Mouse (Mus musculus) retina, adult 2 months (tissue): Measurements from ENCODE around the gene Poc5.
A peak's percentile ranks its signal among the peaks of the same experiment; 100 is the strongest.

Experiments
- DNase-seq: peaks from one replicate; pipeline ENCODE4 v3.0.0-alpha.2; 2012; ENCODE audit warnings: low read depth, low spot score

Gene Poc5

DNA sequence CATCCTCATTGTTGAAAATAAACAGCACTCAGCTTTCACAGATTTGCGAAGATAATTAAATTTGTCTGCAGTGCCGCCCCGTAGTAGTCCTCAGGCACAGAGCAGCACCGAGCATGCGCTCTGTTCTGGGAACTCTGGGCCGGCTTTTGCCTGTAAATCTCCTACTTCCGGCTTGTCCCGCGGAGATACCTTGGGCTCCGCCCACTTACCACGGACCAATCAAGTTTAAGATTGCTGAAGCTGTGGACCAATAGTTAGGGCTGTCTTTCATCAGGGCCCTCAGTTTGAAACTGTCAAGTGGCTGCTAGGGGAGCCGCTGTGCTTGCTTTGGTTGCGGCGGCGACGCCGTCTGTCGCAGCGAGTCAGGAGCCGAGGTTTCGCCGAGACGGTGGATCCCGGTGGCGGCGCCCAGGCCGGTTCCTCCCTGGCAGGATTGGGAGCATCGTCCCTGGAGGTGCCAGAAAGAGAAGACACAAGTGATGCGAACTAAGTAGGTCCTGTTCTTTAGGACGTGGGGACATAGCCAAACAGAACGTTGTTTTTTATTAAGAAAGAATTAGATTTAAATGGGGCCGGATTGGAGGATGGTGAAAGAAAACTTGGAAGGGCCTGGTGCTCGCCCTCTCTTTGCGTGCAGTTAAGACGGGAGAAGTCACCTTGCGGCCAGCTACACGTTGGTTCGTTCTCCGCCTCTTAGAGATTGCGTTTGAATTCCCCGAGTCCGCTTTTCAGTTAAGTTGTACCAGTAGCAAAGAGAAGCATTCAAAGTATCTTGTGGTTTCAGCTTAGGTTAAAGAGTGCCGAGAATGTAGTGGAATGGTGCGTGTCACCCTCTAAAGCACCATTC lies at the start of gene Poc5:
Poc5 (plus strand) TSS at position 253 of the 847 bp plus-strand sequence.
- DNase-seq: peak; percentile 99

DNA sequence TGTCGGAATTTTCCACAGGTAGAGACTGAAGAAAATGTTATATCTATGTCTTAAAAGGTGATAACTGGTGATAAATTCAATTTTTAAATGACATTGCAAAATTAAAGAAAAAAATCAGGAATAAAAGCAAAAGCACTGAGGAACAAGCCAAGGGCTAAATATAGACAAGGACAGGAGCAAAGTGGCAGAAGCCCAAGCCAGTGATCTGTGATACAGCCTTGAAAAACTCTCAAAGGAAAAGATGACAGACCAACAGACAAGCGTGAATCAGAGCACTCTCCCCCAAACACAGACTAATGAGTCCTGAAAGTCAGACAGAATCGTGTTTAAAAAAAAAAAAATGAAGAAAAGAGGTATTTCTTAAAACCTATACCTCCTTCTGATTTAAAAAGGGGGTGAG lies 46.6 kb upstream of the Poc5 start:
- DNase-seq: no peak

DNA sequence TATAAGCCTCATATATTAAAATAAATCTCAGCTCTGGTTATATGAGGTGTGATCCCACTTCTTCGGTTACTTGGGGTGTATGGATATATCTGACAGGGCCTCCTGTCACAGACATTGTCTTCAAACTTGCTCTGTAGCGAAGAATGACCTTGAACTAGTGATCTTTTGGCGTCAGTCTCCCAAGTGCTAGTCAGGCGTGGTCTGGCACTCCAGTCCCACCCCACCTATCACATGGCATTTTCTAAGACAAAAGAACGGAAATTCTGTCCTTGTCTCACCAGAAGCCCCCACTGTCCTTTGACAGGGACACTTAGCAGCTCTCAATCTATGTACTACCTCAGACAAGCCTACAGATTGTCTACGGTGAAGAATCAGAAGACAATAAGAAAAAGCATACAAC lies 43.3 kb upstream of the Poc5 start:
- no peak for DNase-seq

DNA sequence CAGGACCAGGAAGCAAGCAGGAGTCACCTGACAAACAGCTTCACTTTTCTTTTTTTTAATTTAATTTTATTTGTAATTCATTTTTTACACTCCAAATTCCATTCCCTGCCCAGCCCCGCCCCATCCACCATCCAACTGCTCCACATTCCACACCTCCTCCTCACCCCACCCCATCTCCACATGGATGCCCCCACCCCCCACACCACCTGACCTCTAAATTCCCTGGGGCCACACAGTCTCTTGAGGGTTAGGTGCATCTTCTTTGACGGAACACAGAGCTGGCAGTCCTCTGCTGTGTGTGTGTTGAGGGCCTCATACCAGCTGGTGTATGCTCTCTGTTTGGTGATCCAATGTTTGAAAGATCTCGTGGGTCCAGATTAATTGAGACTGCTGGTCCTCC lies 41.5 kb upstream of the Poc5 start:
- DNase-seq: no peak

DNA sequence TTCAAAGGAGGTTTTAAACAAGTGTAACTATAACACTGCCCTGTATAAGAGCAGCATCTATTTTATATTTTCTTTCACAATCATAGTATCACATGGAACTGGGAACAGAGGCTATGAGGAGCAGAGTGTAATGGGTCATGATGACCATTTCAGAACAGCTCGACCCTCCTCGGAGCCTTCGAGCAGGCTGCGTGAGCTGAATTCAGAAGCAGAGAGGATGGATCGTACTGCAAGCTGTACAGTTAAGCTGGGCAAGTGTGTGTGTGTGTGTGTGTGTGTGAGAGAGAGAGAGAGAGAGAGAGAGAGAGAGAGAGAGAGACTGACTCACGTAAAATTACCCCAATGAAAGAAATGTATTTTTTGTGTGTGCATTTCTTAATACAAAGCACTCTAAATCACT lies 37.9 kb upstream of the Poc5 start:
- no peak for DNase-seq

DNA sequence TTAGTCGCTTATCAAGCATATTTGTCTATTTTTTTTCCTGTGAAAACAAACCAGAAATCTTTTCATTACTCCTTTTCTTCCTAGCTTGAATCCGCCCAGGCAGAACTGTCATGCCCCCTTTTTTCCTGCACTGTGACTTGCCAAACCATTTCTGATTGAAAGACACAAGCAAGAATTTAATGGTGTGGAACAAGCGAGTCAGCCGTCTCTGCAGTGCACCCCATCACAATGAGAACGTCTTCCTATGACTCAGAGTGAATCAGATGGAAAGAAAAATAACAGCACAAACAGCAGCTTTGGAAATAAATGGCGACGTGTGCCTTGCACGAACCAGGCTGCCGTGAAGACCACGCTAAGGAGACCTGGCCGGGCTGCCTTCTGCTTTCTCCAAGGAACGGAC lies 36.8 kb upstream of the Poc5 start:
- DNase-seq: no peak

DNA sequence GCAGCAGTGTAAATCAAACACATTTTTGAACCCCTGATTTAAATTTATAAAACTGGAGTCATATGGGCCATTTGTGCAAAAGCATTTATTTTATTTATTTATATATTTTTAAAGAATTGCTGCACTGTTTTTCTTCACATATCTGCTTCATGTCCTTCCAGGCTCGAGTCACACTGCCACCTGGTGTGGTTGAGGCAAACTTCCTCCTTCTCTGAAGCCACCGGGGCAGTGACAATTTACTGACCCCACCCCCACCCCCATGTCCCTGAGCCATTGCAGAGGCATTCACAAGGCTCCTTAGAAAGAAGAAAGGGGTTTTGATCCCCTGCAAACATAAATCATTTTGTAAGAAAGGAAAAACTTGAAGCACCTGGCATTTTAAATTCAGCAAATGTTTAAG lies 12.6 kb upstream of the Poc5 start:
- DNase-seq: no peak

DNA sequence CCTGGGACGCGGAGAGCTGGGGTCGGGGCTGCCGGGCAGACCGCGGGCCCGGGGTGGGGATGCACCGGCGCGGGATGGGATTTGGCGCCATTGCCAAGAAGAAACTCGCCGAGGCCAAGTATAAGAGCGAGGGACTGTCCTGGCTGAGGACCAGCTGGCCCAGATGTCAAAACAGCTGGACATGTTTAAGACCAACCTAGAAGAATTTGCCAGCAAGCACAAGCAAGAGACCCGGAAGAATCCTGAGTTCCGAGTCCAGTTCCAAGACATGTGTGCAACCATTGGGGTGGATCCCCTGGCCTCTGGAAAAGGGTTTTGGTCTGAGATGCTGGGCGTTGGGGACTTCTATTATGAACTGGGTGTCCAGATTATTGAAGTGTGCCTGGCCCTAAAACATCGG lies 11.2 kb upstream of the Poc5 start:
- no peak for DNase-seq

DNA sequence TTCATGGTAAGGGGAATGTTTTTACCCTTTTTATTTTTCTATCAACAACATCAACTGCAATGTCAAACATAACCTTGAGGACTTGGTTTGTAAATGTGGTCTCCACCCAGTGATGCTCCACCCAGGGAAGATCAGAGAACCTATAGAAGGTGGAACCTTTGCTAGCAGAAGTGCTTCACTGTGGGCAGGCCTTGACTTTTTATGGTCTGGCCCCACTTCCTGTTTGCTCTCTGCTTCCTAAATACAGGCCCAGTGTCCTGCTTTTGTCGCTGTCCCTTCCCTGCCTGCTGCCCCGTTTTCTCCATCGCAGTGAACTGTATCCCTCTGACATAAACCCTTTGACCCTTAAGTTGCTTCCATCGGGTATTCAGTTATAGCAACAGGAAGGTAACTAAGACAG lies 10.2 kb upstream of the Poc5 start:
- no peak for DNase-seq

DNA sequence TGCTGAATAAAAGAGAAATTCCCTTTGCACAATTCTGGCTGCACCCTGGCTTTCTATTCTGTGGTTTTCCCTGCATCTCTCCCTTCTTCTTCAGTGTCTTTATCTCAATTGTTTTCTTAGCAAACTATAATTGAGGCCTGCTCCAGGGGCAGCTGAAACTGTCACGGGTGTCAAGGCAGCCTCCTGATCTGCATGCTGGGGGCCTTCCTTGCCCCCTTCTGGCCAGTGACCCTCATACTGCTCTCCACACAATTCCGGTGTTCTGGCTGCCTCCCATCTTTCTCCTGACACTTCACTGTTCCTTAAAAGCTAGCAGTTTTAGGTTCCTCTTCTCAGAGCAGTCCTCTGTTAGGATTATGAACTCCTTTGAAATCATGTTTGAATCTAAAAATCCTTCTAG lies 1.2 kb downstream of the Poc5 start:
- DNase-seq: no peak

DNA sequence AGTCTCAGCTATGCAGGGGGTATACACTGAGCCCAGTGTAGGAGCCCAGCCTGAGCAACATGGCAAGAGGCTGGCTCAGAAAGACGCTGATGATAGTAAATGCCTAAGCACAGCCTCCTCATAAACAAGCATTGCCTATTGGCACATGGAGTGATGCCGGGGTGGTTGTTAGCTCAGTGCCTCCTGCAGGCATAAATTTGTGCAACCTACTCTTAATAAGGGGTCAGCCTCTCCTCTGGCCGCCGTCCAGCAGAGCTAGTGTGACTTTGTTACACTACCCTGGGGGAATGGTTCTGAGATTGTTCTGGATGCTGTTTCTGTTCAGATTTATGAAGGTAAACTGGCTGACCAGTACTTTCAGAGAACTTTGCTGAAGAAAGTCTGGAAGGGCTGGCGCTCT lies 13.2 kb downstream of the Poc5 start:
- no peak for DNase-seq

DNA sequence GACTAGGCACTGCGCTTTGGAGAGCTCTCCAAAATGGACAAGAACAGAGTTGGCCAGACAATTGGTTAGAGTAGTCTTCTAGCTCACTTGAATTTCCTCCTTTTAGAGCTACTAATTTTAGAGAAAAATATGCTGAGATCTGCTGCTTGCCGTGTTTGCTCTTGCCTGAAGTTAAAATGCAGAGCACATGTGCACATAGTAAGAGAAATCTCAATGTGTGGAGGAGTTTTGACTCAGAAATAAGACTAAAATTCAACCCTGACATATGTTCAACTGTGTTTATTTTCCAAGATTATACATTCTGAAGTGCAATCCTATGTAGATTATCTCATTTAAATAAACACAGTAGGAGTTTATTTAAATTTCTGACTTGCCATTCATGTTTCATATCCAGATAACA lies 17.4 kb downstream of the Poc5 start:
- DNase-seq: no peak

DNA sequence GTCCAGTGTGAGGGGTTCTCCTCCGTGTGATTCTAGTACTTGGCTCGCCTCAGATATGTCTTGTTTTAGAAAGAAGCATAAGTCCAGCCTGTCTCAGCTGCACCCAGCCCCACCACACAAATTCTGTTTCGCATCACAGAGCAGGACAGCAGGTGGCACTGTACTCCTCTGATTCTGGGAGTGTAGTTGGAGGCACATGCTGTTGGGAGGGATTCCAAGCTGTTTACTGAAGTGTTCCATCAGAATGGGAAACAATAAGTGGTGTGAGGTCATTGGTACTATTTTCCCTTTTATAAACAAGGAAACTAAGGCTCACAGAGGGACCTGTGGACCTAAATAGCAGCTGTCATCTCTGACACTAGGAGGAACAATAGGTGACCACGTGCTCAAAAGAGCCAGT lies 18.9 kb downstream of the Poc5 start:
- peak; percentile 25 for DNase-seq

DNA sequence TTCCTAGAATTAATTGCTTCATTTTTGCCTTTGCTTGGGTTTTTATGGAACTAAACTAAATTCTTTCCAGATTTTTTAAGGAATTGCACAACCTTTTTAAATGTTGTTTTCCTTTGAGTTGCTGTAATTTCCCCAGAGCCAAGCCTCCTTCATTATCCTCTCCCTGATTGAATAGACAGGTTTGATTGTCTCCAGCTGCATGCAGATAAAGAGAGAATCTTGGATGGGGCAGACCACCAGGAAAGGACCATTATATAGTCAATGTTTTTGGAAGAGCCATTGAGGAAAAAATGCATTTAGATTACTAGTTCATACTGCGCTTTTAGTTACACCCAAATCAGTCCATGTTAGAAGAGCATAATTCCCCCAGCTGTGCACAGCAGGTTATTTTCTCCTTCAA lies 20.7 kb downstream of the Poc5 start:
- DNase-seq: no peak

DNA sequence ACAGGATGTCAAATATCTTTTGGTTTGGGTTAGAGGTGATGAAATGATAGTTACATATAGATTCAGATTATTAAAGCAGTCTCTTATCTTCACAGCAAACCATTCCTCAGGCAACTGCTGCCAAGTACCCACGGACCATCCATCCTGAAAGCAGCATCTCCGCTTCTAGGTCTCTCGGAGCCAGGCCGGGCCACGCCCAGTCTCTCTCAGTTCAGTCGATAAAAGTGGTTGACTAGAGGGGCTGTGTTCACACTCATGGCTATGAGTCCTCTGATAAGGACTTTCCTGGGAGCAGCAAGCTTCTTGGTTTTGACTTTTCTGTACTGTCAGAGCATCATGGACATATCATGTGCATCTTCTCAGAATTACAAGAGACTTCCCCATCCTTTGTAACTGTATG lies 26.3 kb downstream of the Poc5 start:
- no peak for DNase-seq

DNA sequence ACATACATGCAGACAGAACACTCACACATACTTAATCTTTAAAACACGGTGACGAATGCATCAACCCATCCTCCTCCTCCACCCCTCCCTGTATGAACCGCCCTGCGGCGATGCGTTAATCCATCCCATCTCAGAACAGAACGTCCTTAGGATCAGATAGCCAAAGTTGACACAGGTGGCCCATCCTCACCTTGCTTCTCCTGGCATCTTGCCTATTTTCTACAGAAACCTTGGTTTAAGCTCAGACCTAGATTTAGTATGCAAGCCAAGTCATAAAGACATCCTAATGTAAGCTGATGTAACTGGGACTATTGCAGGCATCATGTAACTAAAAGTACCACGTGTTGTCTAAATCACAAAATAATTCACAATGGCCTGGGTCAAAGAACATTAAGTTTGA lies 28.3 kb downstream of the Poc5 start:
- no peak for DNase-seq

DNA sequence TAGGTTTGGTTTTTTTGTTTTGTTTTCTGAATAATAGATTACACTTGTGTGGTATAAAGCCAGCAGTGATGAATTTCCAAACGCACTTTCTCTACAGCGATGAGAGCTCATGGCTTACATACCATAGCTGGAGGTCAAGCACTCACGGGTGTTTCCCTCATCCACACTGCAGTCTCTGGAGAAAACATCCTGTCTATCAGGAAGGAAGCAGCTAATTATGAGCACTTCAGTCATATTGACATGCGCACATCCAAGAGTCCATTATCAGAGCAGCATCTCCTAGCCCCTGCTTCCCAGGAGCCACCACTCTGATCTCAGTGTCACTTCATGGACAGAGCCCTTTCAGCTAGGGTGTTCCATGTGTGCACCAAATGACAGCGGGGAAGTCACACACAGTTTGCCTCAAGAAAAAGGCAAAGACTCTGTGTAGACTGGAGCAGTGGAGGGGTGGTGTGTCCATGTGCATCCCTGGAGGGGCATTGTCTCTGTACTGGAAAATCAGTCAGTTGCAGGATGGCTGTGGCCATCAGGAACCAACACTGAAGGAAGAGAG lies 29.2 kb downstream of the Poc5 start:
- no peak for DNase-seq

DNA sequence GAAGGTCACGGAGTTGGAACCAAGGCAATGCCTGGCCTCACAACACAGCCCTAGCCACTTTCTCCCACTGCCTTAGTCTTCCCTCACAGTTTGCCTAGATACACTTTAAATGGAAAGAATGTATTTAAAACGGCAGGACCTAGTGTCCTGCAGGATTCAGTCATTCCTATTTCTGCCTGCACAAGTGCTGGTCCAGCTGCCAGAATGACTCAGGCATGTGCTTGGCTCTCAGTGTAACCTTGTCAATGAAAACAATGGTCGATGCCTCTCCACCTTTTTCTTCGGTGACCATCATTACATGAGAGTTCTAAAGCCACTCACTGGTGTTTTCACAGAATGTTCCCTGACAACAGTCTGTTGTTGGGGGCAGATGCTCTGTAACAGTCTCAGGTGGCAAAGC lies 30.4 kb downstream of the Poc5 start:
- DNase-seq: no peak

DNA sequence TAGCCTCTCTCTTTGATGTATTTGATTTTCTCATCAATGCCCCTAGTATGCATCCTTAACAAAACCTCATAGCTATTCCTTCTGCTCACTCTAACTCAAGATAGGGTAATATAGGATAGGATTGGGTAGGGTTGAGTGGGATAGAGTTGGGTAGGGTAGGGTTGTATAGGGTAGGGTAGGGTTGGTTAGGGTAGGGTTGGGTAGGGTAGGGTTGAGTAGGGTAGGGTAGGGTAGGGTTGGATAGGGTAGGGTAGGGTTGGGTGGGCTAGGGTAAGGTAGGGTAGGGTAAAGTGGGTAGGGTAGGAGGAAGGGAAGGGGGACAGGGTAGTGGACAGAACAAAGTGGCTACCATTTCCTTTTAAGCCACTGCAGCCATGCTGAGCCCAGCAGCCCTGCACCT lies 33.1 kb downstream of the Poc5 start:
- no peak for DNase-seq

DNA sequence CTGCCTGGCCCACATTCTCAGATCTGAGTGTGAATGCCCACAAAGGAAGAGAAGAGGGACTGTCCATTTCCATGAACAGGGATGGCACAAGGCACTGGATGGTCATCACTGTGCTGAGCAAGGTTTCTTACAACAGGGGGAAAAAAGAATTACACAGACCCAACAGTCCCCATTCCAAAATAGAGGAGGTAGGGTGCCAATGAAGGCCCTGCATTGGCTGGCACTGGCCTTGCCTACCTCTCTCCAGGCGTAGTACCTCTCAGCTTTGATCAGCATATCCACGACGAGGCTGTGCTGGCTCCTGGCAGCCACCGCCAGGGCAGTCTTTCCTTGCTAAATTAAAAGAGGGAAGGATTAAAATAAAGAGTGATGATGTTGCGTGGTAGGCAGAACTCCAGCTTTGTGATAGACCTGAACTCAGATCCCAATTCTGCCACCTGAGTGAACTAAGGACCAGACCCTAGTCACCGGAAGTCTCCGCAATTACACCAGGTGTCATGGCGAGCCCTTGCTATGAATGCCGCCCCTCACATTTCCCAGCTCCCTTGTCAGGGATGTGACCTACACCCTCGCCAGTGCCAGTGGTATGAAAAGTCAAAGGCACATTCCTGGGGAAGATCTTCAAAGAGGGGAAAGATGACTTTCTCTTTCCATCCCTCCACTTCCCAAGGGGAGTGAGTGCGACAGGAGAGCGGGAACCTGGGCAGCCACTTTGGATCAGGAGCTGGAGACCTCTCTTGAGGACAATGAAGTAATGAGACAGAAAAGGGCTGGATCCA lies 36.6 kb downstream of the Poc5 start:
- no peak for DNase-seq

DNA sequence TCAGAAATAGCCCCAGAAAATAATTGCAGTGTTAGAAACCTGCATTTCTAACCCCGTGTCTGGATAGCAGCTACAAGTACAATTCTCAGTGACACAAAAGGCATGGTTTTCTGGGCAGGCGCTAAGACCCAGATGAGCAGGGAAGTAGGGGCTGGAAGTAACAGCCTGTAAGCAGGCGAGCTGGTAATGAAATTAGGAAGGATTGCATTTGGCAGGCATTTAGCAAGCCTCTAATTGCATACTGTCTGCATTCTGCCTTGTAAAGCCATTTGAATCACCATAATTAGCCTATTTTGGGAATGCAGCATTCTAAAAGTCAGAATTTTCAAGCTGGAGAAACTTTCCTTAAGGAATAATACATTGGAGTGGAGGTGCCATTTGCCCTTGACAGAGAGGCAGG lies 38.0 kb downstream of the Poc5 start:
- DNase-seq: no peak

DNA sequence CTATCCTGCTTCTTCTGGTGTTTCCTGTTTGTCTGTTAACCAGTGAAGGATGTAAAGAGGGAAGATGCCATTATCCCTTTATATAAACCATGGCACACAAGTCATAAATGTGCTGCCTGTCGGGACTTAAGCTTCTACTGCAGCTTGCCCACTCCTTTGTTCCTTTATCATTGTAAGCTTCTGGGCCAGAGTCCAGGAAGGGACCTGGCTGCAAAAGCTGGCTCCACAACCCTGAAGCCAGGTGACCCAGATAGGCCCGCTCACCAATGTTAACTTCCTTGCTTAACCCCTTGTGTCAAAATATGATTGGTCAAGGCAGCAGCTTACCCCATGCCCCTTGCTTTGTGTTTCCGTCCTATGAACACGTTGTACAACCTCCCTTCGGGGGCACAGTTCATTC lies 40.4 kb downstream of the Poc5 start:
- DNase-seq: no peak

DNA sequence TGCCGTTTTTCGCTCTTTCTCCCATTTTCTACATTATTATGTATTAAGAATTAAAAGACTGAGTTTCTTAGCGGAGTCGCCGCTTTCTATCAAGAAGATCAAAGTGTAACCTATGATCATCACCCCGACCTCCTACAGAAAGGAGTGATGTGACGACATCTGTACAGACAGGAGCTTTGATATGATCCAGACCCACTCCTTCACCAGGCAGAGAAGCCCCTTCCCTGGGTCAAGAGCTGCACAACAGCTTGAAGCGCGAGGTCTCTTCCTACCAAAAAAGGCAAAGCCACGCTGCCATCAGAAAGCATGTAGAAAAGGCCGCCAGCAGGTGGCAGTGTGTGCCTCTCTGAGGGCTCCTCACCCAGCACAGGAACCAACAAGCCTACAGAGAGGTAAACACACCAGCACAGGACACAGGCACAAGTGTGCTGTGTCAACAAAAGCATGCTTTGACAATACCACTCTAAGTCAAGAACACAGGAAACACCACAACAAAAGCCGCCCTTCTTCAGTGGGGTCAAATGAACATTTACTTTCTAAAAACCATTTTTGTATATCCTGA lies 43.6 kb downstream of the Poc5 start:
- DNase-seq: peak; percentile 80
